Mouse (Mus musculus): ENCODE results near the gene Pgm2. TPM values are rescaled to one million over a fixed set of nuclear protein-coding genes. Genes with fewer than 3 reads are reported as not detected.

Gene Pgm2
- total and polyA plus RNA-seq, 2 experiments from 2014 or later: 12.9 to 17.1 TPM

GRCm38 (mm10) chr5:64164414-64164813 lies 71.7 kb downstream of the Pgm2 start:
- H3K27me3 ChIP-seq (ENCODE audit: insufficient read depth, low read length): 0 out of 2 replicates have a peak, but pooled peaks cover 7% of the 10 kb centered on the region
- H3K27ac ChIP-seq (ENCODE audit: low read depth, low read length): no peak overlapping the region
- WGBS: 93% methylated on average over 3 of the region's 3 CpGs
- H3K9me3 ChIP-seq (ENCODE audit: low read length): no peaks in the 10 kb centered on the region
- ATAC-seq: no peak
- no peak for TF ChIP-seq CTCF (IDR thresholded peaks at IDR 0.05; ENCODE audit: low read depth)
- H3K4me3 ChIP-seq (ENCODE audit: low read depth, low read length): no peak overlapping the region
- no peak overlapping the region for H3K9ac ChIP-seq
- no peak overlapping the region for H3K4me2 ChIP-seq (ENCODE audit: low read depth)
- H3K4me1 ChIP-seq (ENCODE audit: insufficient read depth): no peaks in the 10 kb centered on the region
- DNase-seq: no peak
- H3K36me3 ChIP-seq (ENCODE audit: insufficient read depth): no peaks in the 10 kb centered on the region

DNA sequence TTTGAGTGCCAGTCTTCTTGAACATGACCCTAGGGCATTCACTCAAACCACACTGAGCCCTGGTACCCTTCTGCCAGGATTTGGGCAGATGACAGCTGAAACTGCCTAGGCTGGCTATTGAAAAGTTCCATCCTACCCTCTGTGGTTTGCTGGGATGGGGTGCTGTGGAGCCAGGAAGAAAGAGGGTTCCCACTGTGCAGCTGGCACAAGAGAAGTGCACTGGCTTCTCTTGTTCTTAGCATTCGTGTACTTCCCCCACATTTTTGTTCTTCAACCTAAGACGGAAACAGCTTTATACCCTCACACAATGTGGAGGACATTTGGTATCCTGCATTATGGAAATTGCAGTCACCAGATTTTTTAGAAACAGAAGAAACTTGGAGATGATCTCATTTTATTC lies 73.1 kb downstream of the Pgm2 start:
- Histone ChIP-seq H3K27ac (ENCODE audit: low read depth, low read length) (no peak overlapping the region), H3K9me3 (ENCODE audit: low read length) (no peaks in the 10 kb centered on the region), H3K4me1 (ENCODE audit: insufficient read depth) (no peaks in the 10 kb centered on the region), H3K4me2 (ENCODE audit: low read depth) (no peak overlapping the region), H3K27me3 (ENCODE audit: insufficient read depth, low read length) (0 out of 2 replicates have a peak, but pooled peaks cover 7% of the 10 kb centered on the region), H3K36me3 (ENCODE audit: insufficient read depth) (no peaks in the 10 kb centered on the region), H3K9ac (no peak overlapping the region), H3K4me3 (ENCODE audit: low read depth, low read length) (no peak overlapping the region)
- no peak for TF ChIP-seq CTCF (IDR thresholded peaks at IDR 0.05; ENCODE audit: low read depth)
- ATAC-seq (no peak), DNase-seq (no peak)
- 50% methylated on average over 2 of the region's 2 CpGs for WGBS

- no peak for DNase-seq
- Histone ChIP-seq H3K4me3 (ENCODE audit: low read depth, low read length) (no peak overlapping the region), H3K27ac (ENCODE audit: low read depth, low read length) (no peak overlapping the region), H3K27me3 (ENCODE audit: insufficient read depth, low read length) (no peaks in the 10 kb centered on the region), H3K4me1 (ENCODE audit: insufficient read depth) (no peaks in the 10 kb centered on the region), H3K36me3 (ENCODE audit: insufficient read depth) (no peaks in the 10 kb centered on the region), H3K9me3 (ENCODE audit: low read length) (no peaks in the 10 kb centered on the region), H3K9ac (no peak overlapping the region), H3K4me2 (ENCODE audit: low read depth) (no peak overlapping the region)
- 96% methylated on average over 10 of the region's 10 CpGs for WGBS
- no peak for TF ChIP-seq CTCF (IDR thresholded peaks at IDR 0.05; ENCODE audit: low read depth)
- no peak for ATAC-seq
Observed at GRCm38 (mm10) chr5:64168990-64169540, 76.3 kb downstream of the Pgm2 start.

DNA sequence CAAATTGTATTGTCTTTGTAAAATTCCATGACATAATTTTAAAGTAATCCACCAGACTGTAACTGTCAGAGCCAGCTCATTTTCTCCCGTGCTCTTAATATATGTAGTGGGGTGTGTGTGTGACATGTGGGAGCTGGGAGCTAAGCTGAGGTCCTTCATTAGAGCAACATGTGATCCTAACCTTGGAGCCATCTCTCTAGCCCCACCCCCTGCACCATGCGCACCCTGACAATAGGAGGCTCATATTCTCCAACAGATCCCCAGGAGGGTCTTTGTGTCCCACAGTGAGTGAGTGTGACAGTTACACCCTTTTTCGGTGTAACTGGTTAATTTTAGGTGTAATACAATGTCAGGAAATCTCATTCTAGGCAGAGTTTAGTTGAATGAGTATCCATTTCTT lies 80.1 kb downstream of the Pgm2 start:
- H3K9me3 ChIP-seq (ENCODE audit: low read length): no peaks in the 10 kb centered on the region

DNA sequence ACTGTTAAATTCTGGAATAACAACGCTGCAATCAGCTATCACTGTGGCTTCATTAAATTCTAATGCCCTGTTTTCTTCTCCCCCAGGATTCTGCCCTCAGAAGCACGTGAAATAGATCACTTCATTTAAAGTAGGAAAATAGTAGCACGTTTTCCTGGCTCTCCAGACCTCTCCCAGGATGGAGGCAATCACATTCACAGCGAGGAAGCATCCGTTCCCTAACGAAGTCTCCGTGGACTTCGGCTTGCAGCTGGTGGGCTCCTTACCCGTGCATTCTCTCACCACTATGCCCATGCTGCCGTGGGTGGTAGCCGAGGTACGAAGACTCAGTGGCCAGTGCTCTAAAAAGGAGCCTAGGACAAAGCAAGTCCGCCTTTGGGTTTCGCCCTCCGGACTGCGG lies 80.6 kb downstream of the Pgm2 start:
- no peak overlapping the region for H3K4me2 ChIP-seq (ENCODE audit: low read depth)
- DNase-seq: no peak
- no peak for TF ChIP-seq CTCF (IDR thresholded peaks at IDR 0.05; ENCODE audit: low read depth)
- ATAC-seq: no peak
- 64% methylated on average over 16 of the region's 16 CpGs for WGBS
- no peaks in the 10 kb centered on the region for H3K9me3 ChIP-seq (ENCODE audit: low read length)
- no peaks in the 10 kb centered on the region for H3K4me1 ChIP-seq (ENCODE audit: insufficient read depth)
- H3K27ac ChIP-seq (ENCODE audit: low read depth, low read length): no peak overlapping the region
- H3K36me3 ChIP-seq (ENCODE audit: insufficient read depth): no peaks in the 10 kb centered on the region
- no peak overlapping the region for H3K9ac ChIP-seq
- H3K27me3 ChIP-seq (ENCODE audit: insufficient read depth, low read length): no peaks in the 10 kb centered on the region
- no peak overlapping the region for H3K4me3 ChIP-seq (ENCODE audit: low read depth, low read length)

More for the DNA sequence above, 80.1 kb downstream of the Pgm2 start:
- H3K4me1 ChIP-seq (ENCODE audit: insufficient read depth): no peaks in the 10 kb centered on the region
- H3K27me3 ChIP-seq (ENCODE audit: insufficient read depth, low read length): no peaks in the 10 kb centered on the region
- no peak for TF ChIP-seq CTCF (IDR thresholded peaks at IDR 0.05; ENCODE audit: low read depth)
- no peak overlapping the region for H3K4me3 ChIP-seq (ENCODE audit: low read depth, low read length)
- DNase-seq (no peak), ATAC-seq (no peak)
- no peaks in the 10 kb centered on the region for H3K36me3 ChIP-seq (ENCODE audit: insufficient read depth)
- H3K4me2 ChIP-seq (ENCODE audit: low read depth): no peak overlapping the region
- no peak overlapping the region for H3K27ac ChIP-seq (ENCODE audit: low read depth, low read length)
- H3K9ac ChIP-seq: no peak overlapping the region
- 63% methylated on average over 3 of the region's 3 CpGs for WGBS

DNA sequence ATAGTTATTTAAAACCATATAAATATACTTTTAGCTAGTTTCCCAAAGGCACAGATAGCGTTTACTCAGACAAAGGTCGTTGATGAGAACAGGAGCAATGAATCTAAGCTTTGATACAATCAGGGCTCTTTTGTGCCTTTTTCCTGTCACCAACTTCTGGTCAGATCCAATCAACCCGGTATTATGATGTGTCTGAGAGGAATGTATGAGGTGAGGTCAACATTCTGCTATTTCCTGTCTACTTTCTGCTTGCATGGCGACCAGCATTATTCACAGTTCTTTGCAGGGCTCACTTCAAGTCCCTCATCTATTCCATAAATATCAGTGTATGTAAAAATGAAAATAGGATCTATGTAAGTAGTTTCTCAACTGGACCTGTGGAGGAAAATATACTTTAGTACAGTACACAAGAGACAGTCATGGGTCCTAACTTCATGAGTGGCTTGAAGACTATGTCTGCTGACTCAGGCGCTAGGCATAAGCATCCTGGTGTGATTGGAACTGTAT lies 81.7 kb downstream of the Pgm2 start:
- Histone ChIP-seq H3K9me3 (ENCODE audit: low read length) (no peaks in the 10 kb centered on the region), H3K4me3 (ENCODE audit: low read depth, low read length) (no peak overlapping the region), H3K4me2 (ENCODE audit: low read depth) (no peak overlapping the region), H3K4me1 (ENCODE audit: insufficient read depth) (no peaks in the 10 kb centered on the region), H3K9ac (no peak overlapping the region), H3K36me3 (ENCODE audit: insufficient read depth) (no peaks in the 10 kb centered on the region), H3K27me3 (ENCODE audit: insufficient read depth, low read length) (no peaks in the 10 kb centered on the region), H3K27ac (ENCODE audit: low read depth, low read length) (no peak overlapping the region)
- TF ChIP-seq CTCF (IDR thresholded peaks at IDR 0.05; ENCODE audit: low read depth): no peak
- DNase-seq (no peak), ATAC-seq (no peak)
- 87% methylated on average over 5 of the region's 5 CpGs for WGBS

Small RNA genes lying within 50 kb of the gene (microRNA-seq; reads per million reads assigned to microRNA genes)
- gene Gm22395 (0 reads per million in 2 experiments), gene Gm23967 (0 reads per million in 2 experiments)

Other genes with a start within 250 kb of the Pgm2 start
- 5.1 and 5.3 TPM in 2 replicates for gene Rell1, start 124.1 kb upstream of the Pgm2 start, total RNA-seq (2014; rRNA removed)
- 9.6 and 11.2 TPM in 2 replicates for gene Rell1, start 124.1 kb upstream of the Pgm2 start, polyA plus RNA-seq (2015; fragmentation: Nextera tagmentation; extraction: Ambion mirVana)
- gene Tbc1d1, start 63.4 kb downstream of the Pgm2 start, total RNA-seq (2014; rRNA removed): 20.5 and 22.2 TPM in 2 replicates
- 5.7 and 5.9 TPM in 2 replicates for gene Tbc1d1, start 63.4 kb downstream of the Pgm2 start, polyA plus RNA-seq (2015; fragmentation: Nextera tagmentation; extraction: Ambion mirVana)